In the genomic region with DNA sequence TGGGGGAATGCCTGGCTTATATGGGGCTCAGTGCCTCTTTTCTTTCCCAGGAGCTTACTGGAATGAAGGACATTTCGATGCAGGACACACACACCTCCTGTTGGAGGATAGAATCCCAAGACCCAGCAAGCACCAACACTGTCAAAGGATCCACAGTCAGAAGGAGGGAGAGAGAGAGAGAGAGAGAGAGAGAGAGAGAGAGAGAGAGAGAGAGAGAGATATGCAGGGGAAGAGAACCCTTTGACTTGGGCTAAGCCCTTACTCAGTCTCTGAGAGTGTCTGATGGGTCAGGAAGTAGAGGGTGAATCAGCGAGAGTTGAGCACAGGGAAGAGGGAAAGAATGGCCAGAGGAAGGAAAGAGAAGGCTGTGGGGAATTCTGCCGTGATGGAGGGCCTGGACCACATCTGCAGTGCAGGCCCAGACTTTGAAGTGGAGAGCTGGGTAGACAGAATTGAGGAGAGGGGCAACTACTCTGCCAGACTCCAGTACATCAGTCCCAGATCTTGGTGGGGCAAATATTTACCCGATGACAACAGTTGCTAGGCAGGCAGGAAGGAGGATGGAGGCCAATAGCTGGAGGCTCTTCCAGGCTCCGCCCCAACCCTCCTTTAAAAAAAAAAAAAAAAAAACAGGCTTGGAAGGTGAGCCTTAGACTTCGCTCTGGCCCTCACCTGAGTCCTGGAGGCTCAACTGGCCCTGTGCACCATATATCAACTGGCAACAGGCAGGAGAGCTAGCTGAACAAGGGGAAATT, we compare ENCODE assay signal across 10 mouse cellular contexts. TPM values are rescaled to one million over a fixed set of nuclear protein-coding genes. Genes with fewer than 3 reads are reported as not detected.
DNase-seq lines count a peak whose midpoint lies in the region; ATAC-seq and TF ChIP-seq lines count a peak whose summit lies in the region.
"Had no signal": no experiment of that assay in that cellular context is flagged by ENCODE, and none has a peak within 500 bp of the region (broad histone marks: within the 10 kb centered on the region; RNA-seq: fewer than 3 reads in every experiment).

No protein-coding gene starts in this region.

- H3K9ac ChIP-seq in lung, embryonic 16.5 days (ENCODE audit: low read length), result peak overlapping the region; percentile 25; the same call in 1 of the 2 replicates

- 31% methylated on average over 6 of the region's 6 CpGs for WGBS in lung, embryonic 16.5 days

- H3K79me2 ChIP-seq in C2C12 (ENCODE audit: control insufficient read depth, insufficient read depth), result peaks cover 28% of the 10 kb centered on the region

- no peak for ATAC-seq in lung, embryonic 16.5 days (ENCODE audit: low read depth)

- H3K9me3 ChIP-seq in lung, embryonic 16.5 days (ENCODE audit: control insufficient read depth, low read length), result no peaks in the 10 kb centered on the region
- H3K9me3 ChIP-seq: G1E had no signal

- H3K27ac ChIP-seq in embryonic fibroblast, embryonic 13.5 days (ENCODE audit: insufficient read depth, low read length), result peak overlapping the region; percentile 97
- peak overlapping the region; percentile 58 for H3K27ac ChIP-seq in lung, embryonic 16.5 days (ENCODE audit: low read length)

- peaks cover 27% of the 10 kb centered on the region for H3K4me1 ChIP-seq in embryonic fibroblast, embryonic 13.5 days (ENCODE audit: control insufficient read depth, insufficient read depth, low read length)
- peaks cover 47% of the 10 kb centered on the region for H3K4me1 ChIP-seq in lung, embryonic 16.5 days (replicated peaks; ENCODE audit: control insufficient read depth, insufficient read depth, low read length)

- TF ChIP-seq CTCF in C2C12 (IDR thresholded peaks at IDR 0.05; ENCODE audit: control insufficient read depth, insufficient read depth, insufficient read length), result no peak
- no peak for TF ChIP-seq CTCF in embryonic fibroblast, embryonic 13.5 days (IDR thresholded peaks at IDR 0.05; ENCODE audit: borderline replicate concordance, insufficient read depth, low read length)

- H3K4me3 ChIP-seq in C2C12 (ENCODE audit: insufficient read depth, poor library complexity, severe bottlenecking), result no peak overlapping the region
- no peak overlapping the region for H3K4me3 ChIP-seq in embryonic fibroblast, embryonic 13.5 days (ENCODE audit: insufficient read depth, low read length)
- H3K4me3 ChIP-seq in lung, embryonic 16.5 days (ENCODE audit: low read length), result no peak overlapping the region

- peak; percentile 21; the same call in 1 of the 2 replicates for TF ChIP-seq POLR2A in embryonic fibroblast, embryonic 13.5 days (IDR thresholded peaks at IDR 0.05; ENCODE audit: low read depth, low read length)

- H3K4me2 ChIP-seq in lung, embryonic 16.5 days (ENCODE audit: low read depth, low read length), result peak overlapping the region; percentile 9; the same call in 1 of the 2 replicates

- peak; percentile 91 for DNase-seq in heart, adult 11 months
- DNase-seq in heart, adult 9 months (ENCODE audit: low spot score in 2 of 2), result no peak
- DNase-seq in cerebellum, postnatal 14 days, result no peak
- no peak for DNase-seq in cerebellum, adult 9-11 months
- DNase-seq in gastrocnemius, adult 18-20 months (ENCODE audit: low spot score), result no peak
- DNase-seq: cerebellum, adult 18-20 months had no signal

- peak overlapping the region; percentile 46 for H3ac ChIP-seq in C2C12 (ENCODE audit: control insufficient read depth, insufficient read length, low read depth)

- H3K36me3 ChIP-seq in C2C12 (ENCODE audit: control insufficient read depth, insufficient read depth), result no peaks in the 10 kb centered on the region
- H3K36me3 ChIP-seq in lung, embryonic 16.5 days (ENCODE audit: control insufficient read depth, insufficient read depth, low read length), result no peaks in the 10 kb centered on the region

- no peaks in the 10 kb centered on the region for H3K79me3 ChIP-seq in C2C12 (ENCODE audit: low read depth)

- H3K27me3 ChIP-seq in C2C12 (ENCODE audit: control insufficient read depth, insufficient read depth, insufficient read length), result no peaks in the 10 kb centered on the region
- H3K27me3 ChIP-seq in lung, embryonic 16.5 days (ENCODE audit: control insufficient read depth, insufficient read depth, low read depth, low read length), result no peaks in the 10 kb centered on the region

TF ChIP-seq in C2C12, 6 proteins besides CTCF, POLR2A, EP300 and RAD21:
- TF ChIP-seq USF1 (IDR thresholded peaks at IDR 0.05; ENCODE audit: low read depth), result no peak
- TF ChIP-seq MYOD1 (IDR thresholded peaks at IDR 0.05; ENCODE audit: control insufficient read depth, insufficient read length, low read depth), result no peak
- TF ChIP-seq MAX (IDR thresholded peaks at IDR 0.05), result no peak
- no peak for TF ChIP-seq CEBPB (IDR thresholded peaks at IDR 0.05; ENCODE audit: low read depth)
- no peak for TF ChIP-seq MYOG (IDR thresholded peaks at IDR 0.05; ENCODE audit: control insufficient read depth, extremely low read depth, insufficient read length)

RNA-seq across cellular contexts. Expression of a gene that starts 2.6 kb away (rescaled TPM):
- polyA plus RNA-seq in C2C12 (2012; fragmentation: generic; extraction: Trizol), result 1,441 TPM
- 401 and 426 TPM in 2 replicates for polyA plus RNA-seq in embryonic fibroblast, embryonic 13.5 days (2011; ENCODE audit: insufficient read length, low read depth, missing spikeins)
- polyA plus RNA-seq in lung, embryonic 16.5 days (2015; fragmentation: Nextera tagmentation; extraction: Ambion mirVana), result 148 and 150 TPM in 2 replicates
- 10 to 100 TPM; 68.3 to 89.6 TPM for total RNA-seq in gastrocnemius, adult 18-20 months (2021)

RNA-seq across cellular contexts. Expression of a gene that starts 19.9 kb away (rescaled TPM):
- 14.9 TPM for polyA plus RNA-seq in C2C12 (2012; fragmentation: generic; extraction: Trizol)
- 25.7 and 33.6 TPM in 2 replicates for polyA plus RNA-seq in embryonic fibroblast, embryonic 13.5 days (2011; ENCODE audit: insufficient read length, low read depth, missing spikeins)
- polyA plus RNA-seq in lung, embryonic 16.5 days (2015; fragmentation: Nextera tagmentation; extraction: Ambion mirVana), result 13.1 and 13.5 TPM in 2 replicates
- total RNA-seq in gastrocnemius, adult 18-20 months (2021), result under 1 TPM; 0.17 to 0.18 TPM

RNA-seq across cellular contexts. Expression of a gene that starts 35.8 kb away (rescaled TPM):
- polyA plus RNA-seq in C2C12 (2012; fragmentation: generic; extraction: Trizol), result 0.07 TPM
- polyA plus RNA-seq in embryonic fibroblast, embryonic 13.5 days (2011; ENCODE audit: insufficient read length, low read depth, missing spikeins), result not detected in 2 replicates
- 48.0 and 61.2 TPM in 2 replicates for polyA plus RNA-seq in lung, embryonic 16.5 days (2015; fragmentation: Nextera tagmentation; extraction: Ambion mirVana)
- total RNA-seq in gastrocnemius, adult 18-20 months (2021), result not detected

RNA-seq across cellular contexts. Expression of a gene that starts 40.6 kb away (rescaled TPM):
- 136 TPM for polyA plus RNA-seq in C2C12 (2012; fragmentation: generic; extraction: Trizol)
- polyA plus RNA-seq in embryonic fibroblast, embryonic 13.5 days (2011; ENCODE audit: insufficient read length, low read depth, missing spikeins), result 74.4 and 81.1 TPM in 2 replicates
- 169 and 183 TPM in 2 replicates for polyA plus RNA-seq in lung, embryonic 16.5 days (2015; fragmentation: Nextera tagmentation; extraction: Ambion mirVana)
- 10 to 100 TPM; 90.8 to 95.9 TPM for total RNA-seq in gastrocnemius, adult 18-20 months (2021)

RNA-seq across cellular contexts. Expression of a gene that starts 41.2 kb away (rescaled TPM):
- polyA plus RNA-seq in C2C12 (2012; fragmentation: generic; extraction: Trizol), result 55.9 TPM
- polyA plus RNA-seq in embryonic fibroblast, embryonic 13.5 days (2011; ENCODE audit: insufficient read length, low read depth, missing spikeins), result 38.5 and 50.4 TPM in 2 replicates
- 39.3 and 41.8 TPM in 2 replicates for polyA plus RNA-seq in lung, embryonic 16.5 days (2015; fragmentation: Nextera tagmentation; extraction: Ambion mirVana)
- total RNA-seq in gastrocnemius, adult 18-20 months (2021), result 10 to 100 TPM; 86.3 to 89.9 TPM

Comparison
In these comparisons a context has a peak if more than half of its experiments do, and no peak if none do; other contexts are left out.
1. RNA of a gene that starts 35.8 kb away (polyA plus RNA-seq): 48.0 to 61.2 TPM in lung, embryonic 16.5 days; 0.07 TPM in C2C12 (single experiment) and not detected in embryonic fibroblast, embryonic 13.5 days; every median in the first group is over 10 times any median in the second.